Mouse (Mus musculus) heart, embryonic 13.5 days (tissue): ENCODE measurements at regions not wholly inside any gene's neighbourhood (a gene's known extent, or its start where the extent isn't known, plus 50 kb on each side); places are given as distances from the start of the nearest gene placed in this dataset.

Experiments
- ATAC-seq: fragments of 200-750 bp; cut with Nextera tagmentation; 2 replicates; pipeline ENCODE4 v1.8.0; 2017; ENCODE audit warnings: moderate TSS enrichment; ENCODE audit not compliant: insufficient number of reproducible peaks, low FRiP score, low TSS enrichment; ENCODE audit errors: extremely low read depth
- H3K27ac ChIP-seq: fragments of 300-500 bp; sonication (generic); replicated peaks from 2 replicates; pipeline ENCODE4 v1.5.1; 2015; ENCODE audit warnings: moderate library complexity, mild to moderate bottlenecking, inconsistent platforms
- H3K27me3 ChIP-seq: fragments of 300-500 bp; sonication (generic); replicated peaks from 2 replicates; pipeline ENCODE4 v1.6.1; 2015; ENCODE audit warnings: mild to moderate bottlenecking, inconsistent platforms
- H3K36me3 ChIP-seq: fragments of 300-500 bp; sonication (generic); 2 replicates; pipeline ENCODE4 v1.6.1; 2015; ENCODE audit warnings: mild to moderate bottlenecking, inconsistent platforms
- H3K4me1 ChIP-seq: fragments of 300-500 bp; sonication (generic); 2 replicates; pipeline ENCODE4 v1.6.1; 2015; ENCODE audit warnings: inconsistent platforms
- H3K4me2 ChIP-seq: fragments of 300-500 bp; sonication (generic); 2 replicates; pipeline ENCODE4 v1.6.1; 2015; ENCODE audit warnings: inconsistent platforms, mild to moderate bottlenecking, moderate library complexity
- H3K4me3 ChIP-seq: fragments of 300-500 bp; sonication (generic); 2 replicates; pipeline ENCODE4 v1.5.1; 2015; ENCODE audit warnings: moderate library complexity, mild to moderate bottlenecking, inconsistent platforms
- H3K9ac ChIP-seq: fragments of 300-500 bp; sonication (generic); 2 replicates; pipeline ENCODE4 v1.6.1; 2015; ENCODE audit warnings: inconsistent platforms, mild to moderate bottlenecking, moderate library complexity
- H3K9me3 ChIP-seq: fragments of 300-500 bp; sonication (generic); 2 replicates; pipeline ENCODE4 v1.6.1; 2016; ENCODE audit warnings: inconsistent platforms
- WGBS: fragments of 180-500 bp; shearing (Covaris S2); methylation state at CpG from one replicate; pipeline ENCODE4 v1.1.7; 2015; ENCODE audit warnings: mixed read lengths; 5-methylcytosine and 5-hydroxymethylcytosine counted together

DNA sequence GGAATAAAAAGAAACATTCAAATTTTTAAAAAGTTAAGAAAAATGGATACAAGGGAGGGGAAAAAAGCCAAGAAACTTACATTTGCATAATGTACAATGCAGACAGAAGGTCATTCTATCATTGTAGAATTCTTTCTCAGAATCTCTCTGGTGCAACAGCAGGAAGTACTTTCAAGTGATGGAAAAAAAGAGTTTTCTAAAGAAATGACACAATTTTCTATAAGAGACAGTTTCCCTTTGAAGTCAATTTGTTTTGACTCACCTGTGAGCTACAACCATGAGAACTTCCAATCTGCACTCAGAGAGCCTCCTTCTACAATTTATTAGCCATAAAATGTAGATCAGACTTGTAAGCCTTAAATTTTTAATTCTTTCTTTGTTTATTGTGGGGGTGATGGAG, 181.6 kb upstream of the Trib2 start:
- Histone ChIP-seq H3K9me3 (no peaks in the 10 kb centered on the region; the same call in 1 of the 2 replicates), H3K9ac (no peak overlapping the region), H3K27ac (no peak overlapping the region), H3K27me3 (no peaks in the 10 kb centered on the region), H3K4me1 (no peaks in the 10 kb centered on the region), H3K4me3 (no peak overlapping the region), H3K36me3 (no peaks in the 10 kb centered on the region), H3K4me2 (no peak overlapping the region)
- ATAC-seq, result no peak

DNA sequence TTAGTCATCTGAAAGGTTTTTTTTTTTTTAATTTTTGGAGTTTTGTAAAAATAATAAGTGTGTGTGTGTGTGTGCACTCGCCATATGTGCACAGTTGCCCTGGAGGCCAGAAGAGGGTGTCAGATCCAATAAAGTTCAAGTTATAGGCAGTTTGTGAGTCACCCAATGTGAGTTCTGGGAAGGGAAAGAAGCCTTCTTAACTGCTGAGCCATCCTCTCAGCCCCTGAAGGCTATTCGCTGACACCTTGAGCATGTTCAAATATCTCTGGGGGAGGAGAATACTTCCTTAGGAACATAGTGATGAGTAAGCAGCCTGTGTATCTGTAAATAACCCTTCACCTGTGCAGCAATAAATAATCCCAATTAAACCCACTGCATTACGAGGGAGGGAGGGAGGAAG, 177.1 kb upstream of the Trib2 start:
- H3K9ac ChIP-seq, result no peak overlapping the region
- H3K27ac ChIP-seq, result no peak overlapping the region
- H3K9me3 ChIP-seq, result no peaks in the 10 kb centered on the region; the same call in 1 of the 2 replicates
- no peaks in the 10 kb centered on the region for H3K4me1 ChIP-seq
- H3K4me3 ChIP-seq, result no peak overlapping the region
- H3K27me3 ChIP-seq, result no peaks in the 10 kb centered on the region
- no peaks in the 10 kb centered on the region for H3K36me3 ChIP-seq
- ATAC-seq, result no peak
- no peak overlapping the region for H3K4me2 ChIP-seq
- WGBS, result 72% methylated on average over 3 of the region's 3 CpGs

DNA sequence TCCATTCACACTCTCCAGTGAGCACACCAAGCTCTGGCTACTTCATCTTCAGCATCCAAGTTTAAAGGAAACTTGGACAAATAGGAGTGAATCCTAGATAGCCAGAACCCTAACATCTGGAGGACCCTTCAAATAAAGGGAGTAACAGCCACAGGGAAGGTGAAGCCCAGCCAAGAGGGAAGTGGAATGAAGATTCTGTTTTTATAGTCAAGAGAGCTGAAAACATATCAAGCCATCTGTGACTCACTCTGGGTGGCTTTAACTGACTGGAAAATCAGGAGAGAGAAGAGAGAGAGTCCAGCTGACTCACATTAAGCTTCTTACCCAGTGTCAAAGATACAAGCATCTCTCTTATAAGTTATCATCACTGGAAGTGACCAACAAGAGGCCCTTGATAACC, 169.6 kb upstream of the Trib2 start:
- Histone ChIP-seq H3K4me3 (no peak overlapping the region), H3K27ac (no peak overlapping the region), H3K4me2 (no peak overlapping the region), H3K9me3 (no peaks in the 10 kb centered on the region), H3K9ac (no peak overlapping the region), H3K36me3 (no peaks in the 10 kb centered on the region), H3K27me3 (no peaks in the 10 kb centered on the region), H3K4me1 (peaks cover 43% of the 10 kb centered on the region)
- no peak for ATAC-seq

DNA sequence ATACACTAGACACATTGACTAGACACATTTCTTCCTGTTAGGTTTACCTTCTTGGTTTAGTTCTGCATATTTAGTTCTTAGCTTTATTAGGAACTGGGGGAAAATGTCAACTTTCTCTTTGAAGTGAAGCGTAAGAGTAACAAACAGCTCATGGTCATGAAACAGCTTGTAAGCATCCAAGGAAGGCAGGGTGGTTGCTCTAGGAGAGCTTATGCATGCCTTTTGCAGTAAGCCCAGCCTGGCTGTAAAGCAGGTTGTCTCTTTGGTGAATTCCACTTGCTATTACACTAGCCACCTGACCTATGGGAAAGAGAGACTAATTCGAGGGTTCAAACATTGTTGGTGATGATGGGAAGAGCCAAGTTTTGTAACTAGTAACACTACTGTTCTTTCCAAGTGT, 168.9 kb upstream of the Trib2 start:
- no peak for ATAC-seq
- H3K36me3 ChIP-seq, result no peaks in the 10 kb centered on the region
- H3K9me3 ChIP-seq, result no peaks in the 10 kb centered on the region
- H3K27me3 ChIP-seq, result no peaks in the 10 kb centered on the region
- H3K4me2 ChIP-seq, result no peak overlapping the region
- peaks cover 49% of the 10 kb centered on the region for H3K4me1 ChIP-seq
- no peak overlapping the region for H3K9ac ChIP-seq
- H3K4me3 ChIP-seq, result no peak overlapping the region
- 51% methylated on average over 2 of the region's 2 CpGs for WGBS
- peak overlapping the region; percentile 53 for H3K27ac ChIP-seq

DNA sequence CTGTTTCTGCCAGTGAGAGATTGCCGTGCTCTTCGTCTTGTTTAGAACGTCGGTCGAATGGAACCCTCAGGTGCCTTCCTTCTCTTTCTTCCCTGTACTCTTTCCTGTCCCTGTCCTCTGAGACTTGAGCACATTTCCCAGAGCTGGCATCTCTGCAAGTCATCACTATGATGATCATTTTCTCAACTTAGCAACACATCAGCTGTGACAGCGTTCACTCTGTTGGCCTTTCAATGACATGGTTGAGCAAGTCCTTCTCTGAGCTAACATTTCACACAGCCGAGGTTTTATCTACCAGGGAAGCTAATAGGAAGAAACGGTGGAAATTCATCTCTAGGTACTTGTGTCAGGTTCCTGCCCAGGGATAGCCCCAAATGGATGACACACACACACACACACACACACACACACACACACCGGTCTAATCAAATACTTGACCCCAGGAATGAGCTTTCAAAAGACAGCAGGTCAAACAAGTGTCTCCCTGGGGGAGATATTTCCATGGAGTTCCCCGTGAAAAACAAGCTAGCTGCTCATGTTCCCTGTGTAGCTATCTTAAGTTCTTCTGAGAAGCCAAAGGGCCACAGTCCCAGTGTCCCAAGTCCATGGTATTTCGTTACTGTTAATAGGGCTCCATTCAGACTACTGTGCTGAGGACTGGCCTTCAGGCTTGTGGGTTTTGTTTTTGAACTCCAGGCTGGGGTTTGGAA, 167.0 kb upstream of the Trib2 start:
- Histone ChIP-seq H3K9ac (no peak overlapping the region), H3K27me3 (no peaks in the 10 kb centered on the region), H3K4me3 (no peak overlapping the region), H3K9me3 (no peaks in the 10 kb centered on the region), H3K4me1 (peaks cover 49% of the 10 kb centered on the region), H3K36me3 (no peaks in the 10 kb centered on the region), H3K27ac (no peak overlapping the region), H3K4me2 (no peak overlapping the region)
- 68% methylated on average over 11 of the region's 11 CpGs for WGBS
- ATAC-seq, result no peak

DNA sequence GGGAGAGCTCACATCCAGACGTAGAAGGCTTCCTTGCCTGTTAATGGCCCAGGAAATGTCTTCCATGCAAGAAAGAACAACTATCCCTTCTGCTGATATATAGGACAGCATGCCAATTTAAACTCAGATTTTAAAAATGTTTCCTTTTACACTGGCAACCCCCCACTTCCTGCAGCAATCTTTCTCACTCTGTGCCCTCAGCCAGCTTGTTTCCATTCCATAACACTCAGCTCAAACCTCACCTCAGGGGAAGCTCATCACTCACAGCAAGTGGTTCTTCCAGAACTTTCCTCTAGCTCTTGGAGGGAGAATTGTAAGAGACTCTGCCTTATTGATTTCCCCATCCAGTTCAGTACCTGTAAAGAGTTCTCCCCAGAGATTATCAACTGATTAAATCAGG, 165.0 kb upstream of the Trib2 start:
- H3K9ac ChIP-seq, result no peak overlapping the region
- no peak overlapping the region for H3K4me3 ChIP-seq
- H3K4me1 ChIP-seq, result peaks cover 49% of the 10 kb centered on the region
- no peak overlapping the region for H3K4me2 ChIP-seq
- H3K27me3 ChIP-seq, result no peaks in the 10 kb centered on the region
- WGBS, result 55% methylated on average over 1 of the region's 1 CpGs
- H3K9me3 ChIP-seq, result no peaks in the 10 kb centered on the region
- H3K27ac ChIP-seq, result no peak overlapping the region
- ATAC-seq, result no peak
- no peaks in the 10 kb centered on the region for H3K36me3 ChIP-seq

DNA sequence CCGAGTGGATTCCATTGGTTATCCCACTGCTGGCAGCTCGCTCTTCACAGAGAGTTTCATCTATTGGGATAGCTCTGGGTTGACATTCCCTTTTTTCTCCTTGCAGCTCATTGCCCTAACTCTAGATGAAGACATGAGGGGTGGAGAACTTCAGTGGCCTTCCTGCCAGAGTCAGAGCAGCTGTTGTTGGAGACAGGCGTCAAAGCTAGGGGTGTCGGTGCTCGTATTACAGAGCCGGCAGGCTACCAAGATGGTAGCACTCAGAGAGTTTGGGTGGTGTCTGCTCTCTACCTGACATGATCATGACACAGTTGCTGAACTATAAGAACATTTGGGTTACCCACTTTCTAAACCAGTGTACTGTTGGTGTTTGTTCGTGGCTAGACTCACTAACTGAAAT, 162.5 kb upstream of the Trib2 start:
- Histone ChIP-seq H3K9ac (no peak overlapping the region), H3K36me3 (no peaks in the 10 kb centered on the region), H3K27me3 (no peaks in the 10 kb centered on the region), H3K4me3 (no peak overlapping the region), H3K27ac (no peak overlapping the region), H3K9me3 (no peaks in the 10 kb centered on the region), H3K4me1 (peaks cover 28% of the 10 kb centered on the region), H3K4me2 (no peak overlapping the region)
- 89% methylated on average over 7 of the region's 7 CpGs for WGBS
- no peak for ATAC-seq

DNA sequence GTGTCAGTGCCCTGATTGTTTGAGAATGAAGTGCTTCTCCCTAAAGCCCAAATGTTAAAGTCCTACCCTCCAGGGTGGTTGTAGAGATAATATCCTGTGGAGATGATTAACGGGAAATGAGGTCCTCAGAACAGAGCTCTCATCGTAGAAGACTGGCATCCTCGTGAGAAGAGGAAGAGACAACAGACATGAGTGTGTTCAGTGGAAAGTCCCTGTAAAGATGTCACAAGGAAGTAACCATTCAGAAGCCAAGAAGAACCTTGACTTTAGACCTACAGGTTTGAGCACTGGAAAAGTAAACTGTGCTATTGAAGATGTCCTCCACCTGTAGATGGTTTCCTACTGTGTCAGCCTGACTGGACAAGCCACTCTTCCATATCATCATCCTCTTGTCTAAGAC, 155.1 kb upstream of the Trib2 start:
- peaks cover 10% of the 10 kb centered on the region; the same call in 1 of the 2 replicates for H3K4me1 ChIP-seq

DNA sequence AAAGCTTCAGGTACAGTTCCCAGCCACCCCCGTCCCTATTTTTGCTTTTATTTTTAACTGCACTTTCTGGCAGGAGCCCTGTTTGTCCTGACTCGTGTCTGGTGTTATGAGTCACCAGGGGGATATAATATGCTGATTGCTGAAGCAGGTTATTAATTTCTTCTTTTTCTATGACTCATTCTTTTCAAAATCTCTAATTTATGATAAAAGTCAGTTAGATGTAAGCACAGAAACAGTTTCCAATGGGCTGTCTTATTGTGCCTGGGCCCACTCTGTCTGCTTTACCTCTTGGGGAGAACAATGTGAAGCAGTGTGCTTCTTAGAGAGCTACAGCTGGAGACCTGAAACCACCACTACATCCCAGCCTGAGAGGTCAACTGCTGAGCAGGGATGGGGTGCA, 153.5 kb upstream of the Trib2 start:
- Histone ChIP-seq H3K27me3 (no peaks in the 10 kb centered on the region), H3K36me3 (no peaks in the 10 kb centered on the region), H3K9ac (no peak overlapping the region), H3K27ac (0 out of 2 replicates have a peak overlapping the region, but pooled peaks have one; percentile 12), H3K9me3 (no peaks in the 10 kb centered on the region), H3K4me2 (no peak overlapping the region), H3K4me1 (peaks cover 10% of the 10 kb centered on the region; the same call in 1 of the 2 replicates), H3K4me3 (no peak overlapping the region)
- ATAC-seq, result no peak
- 53% methylated on average over 2 of the region's 2 CpGs for WGBS

More for the DNA sequence above, 155.1 kb upstream of the Trib2 start:
- no peaks in the 10 kb centered on the region for H3K9me3 ChIP-seq
- no peak overlapping the region for H3K4me3 ChIP-seq
- no peaks in the 10 kb centered on the region for H3K27me3 ChIP-seq
- H3K36me3 ChIP-seq, result no peaks in the 10 kb centered on the region
- no peak for ATAC-seq
- no peak overlapping the region for H3K9ac ChIP-seq
- H3K4me2 ChIP-seq, result no peak overlapping the region
- WGBS, result 71% methylated on average over 3 of the region's 3 CpGs
- H3K27ac ChIP-seq, result no peak overlapping the region

DNA sequence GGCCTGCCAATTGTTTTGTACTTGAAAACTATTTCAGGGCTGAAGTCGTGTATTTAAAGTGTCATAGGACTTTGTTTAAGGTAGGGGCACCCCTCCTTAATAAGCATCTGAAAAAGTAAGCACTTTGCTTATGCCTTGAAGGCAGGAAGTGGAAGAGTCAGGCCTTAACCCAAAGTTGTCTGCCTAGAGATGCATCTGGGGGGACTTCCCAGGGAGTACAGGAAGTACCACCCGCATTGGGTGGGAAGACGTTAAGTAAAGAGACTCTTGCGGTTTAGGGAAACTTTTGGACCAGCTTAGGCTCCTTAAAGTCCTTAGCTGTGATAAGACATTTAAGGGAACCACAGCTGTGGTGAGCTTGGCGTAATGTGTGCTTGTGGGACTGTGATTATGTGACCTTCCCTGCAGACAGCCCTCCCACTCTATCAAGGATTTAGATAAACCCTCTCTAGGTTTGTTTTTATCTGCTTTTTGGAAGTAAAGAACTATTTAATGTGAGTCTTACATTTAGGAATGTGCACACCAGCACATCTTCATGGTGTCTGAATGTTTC, 150.9 kb upstream of the Trib2 start:
- 41% methylated on average over 5 of the region's 5 CpGs for WGBS
- H3K36me3 ChIP-seq, result no peaks in the 10 kb centered on the region

DNA sequence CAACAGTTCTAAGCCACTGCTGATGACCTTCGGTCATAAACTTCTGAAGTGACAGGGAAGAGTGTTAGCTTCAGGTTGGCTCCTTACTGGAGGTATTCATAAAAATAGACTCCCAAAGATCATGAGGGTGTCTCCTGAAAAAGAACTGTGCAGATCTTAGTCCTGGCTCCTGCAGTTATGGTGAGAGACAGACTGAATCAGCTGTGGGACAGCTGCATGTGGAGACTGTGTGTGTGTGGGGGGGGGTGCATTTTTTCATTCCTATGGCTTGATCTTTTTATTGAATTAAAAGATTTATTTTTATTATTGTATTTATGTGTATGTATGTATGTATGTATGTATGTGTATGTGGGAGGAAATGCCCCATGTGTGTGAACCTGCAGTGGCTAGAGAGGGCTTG, 149.9 kb upstream of the Trib2 start:
- Histone ChIP-seq H3K4me1 (peaks cover 10% of the 10 kb centered on the region; the same call in 1 of the 2 replicates), H3K9ac (no peak overlapping the region), H3K27me3 (no peaks in the 10 kb centered on the region), H3K4me2 (no peak overlapping the region), H3K9me3 (no peaks in the 10 kb centered on the region), H3K36me3 (no peaks in the 10 kb centered on the region), H3K4me3 (no peak overlapping the region), H3K27ac (no peak overlapping the region)
- 74% methylated on average over 1 of the region's 1 CpGs for WGBS
- no peak for ATAC-seq

More for the DNA sequence above, 150.9 kb upstream of the Trib2 start:
- ATAC-seq, result no peak
- H3K9me3 ChIP-seq, result no peaks in the 10 kb centered on the region
- H3K27me3 ChIP-seq, result no peaks in the 10 kb centered on the region
- H3K27ac ChIP-seq, result no peak overlapping the region
- no peak overlapping the region for H3K9ac ChIP-seq
- peaks cover 10% of the 10 kb centered on the region; the same call in 1 of the 2 replicates for H3K4me1 ChIP-seq
- H3K4me2 ChIP-seq, result no peak overlapping the region
- H3K4me3 ChIP-seq, result no peak overlapping the region

DNA sequence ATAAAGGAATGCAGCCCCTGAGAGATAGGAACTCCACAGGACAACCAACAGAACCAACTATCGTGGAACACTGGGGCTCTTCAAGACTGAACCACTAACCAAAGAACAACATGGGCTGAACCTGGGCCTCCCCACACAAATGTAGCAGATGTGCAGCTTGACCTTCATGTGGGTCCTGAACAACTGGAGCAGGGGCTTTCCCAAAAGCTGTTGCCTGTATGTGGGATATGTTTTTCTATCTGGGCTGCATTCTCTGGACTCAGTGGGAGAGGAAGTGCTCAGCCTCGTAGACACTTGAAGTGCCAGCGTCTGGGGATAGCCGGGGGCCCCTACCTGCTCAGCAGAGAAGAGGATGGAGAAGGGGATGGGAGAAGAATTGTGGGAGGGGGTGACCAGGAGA, 149.2 kb upstream of the Trib2 start:
- Histone ChIP-seq H3K9ac (no peak overlapping the region), H3K27ac (no peak overlapping the region), H3K4me2 (no peak overlapping the region), H3K4me1 (peaks cover 10% of the 10 kb centered on the region; the same call in 1 of the 2 replicates), H3K9me3 (no peaks in the 10 kb centered on the region), H3K27me3 (no peaks in the 10 kb centered on the region), H3K4me3 (no peak overlapping the region), H3K36me3 (no peaks in the 10 kb centered on the region)
- ATAC-seq, result no peak
- WGBS, result 64% methylated on average over 4 of the region's 4 CpGs
